Mouse (Mus musculus): ENCODE measurements at regions not wholly inside any gene's neighbourhood (a gene's known extent, or its start where the extent isn't known, plus 50 kb on each side); places are given as distances from the start of the nearest gene placed in this dataset.

DNA sequence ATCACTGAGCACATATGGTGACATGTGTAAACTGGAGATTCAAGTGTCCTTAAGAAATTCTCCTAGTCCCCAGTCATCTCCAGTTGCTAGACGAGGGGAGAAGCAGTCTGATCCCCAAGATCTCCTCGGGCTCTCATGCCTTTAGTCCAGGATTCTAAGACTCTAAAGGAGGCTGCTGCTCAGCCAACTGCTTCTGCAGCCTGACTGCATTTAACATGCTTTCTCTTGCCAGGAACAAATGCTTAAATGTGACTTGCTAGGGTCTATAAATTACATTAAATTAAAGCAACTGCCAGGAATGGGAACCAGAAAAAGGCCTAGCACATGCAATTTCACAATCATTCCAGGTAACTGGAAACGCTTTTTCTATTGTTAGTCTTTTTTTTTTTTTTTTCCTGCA, 599.8 kb upstream of the Gcfc2 start:
- Histone ChIP-seq H3K4me1 (ENCODE audit: control insufficient read depth, insufficient read depth, low read length) (no peaks in the 10 kb centered on the region), H3K27me3 (ENCODE audit: control insufficient read depth, insufficient read depth, low read length) (no peaks in the 10 kb centered on the region), H3K27ac (ENCODE audit: control insufficient read depth, insufficient read depth, low read depth, low read length) (no peak overlapping the region), H3K36me3 (ENCODE audit: control insufficient read depth, insufficient read depth, low read length) (no peaks in the 10 kb centered on the region), H3K4me3 (ENCODE audit: control insufficient read depth, low read depth, low read length) (no peak overlapping the region)
- TF ChIP-seq POLR2A (IDR thresholded peaks at IDR 0.05; ENCODE audit: control insufficient read depth, low read depth, low read length) (no peak), CTCF (IDR thresholded peaks at IDR 0.05; ENCODE audit: control insufficient read depth, insufficient read depth, insufficient replicate concordance, low read depth, low read length) (no peak)

DNA sequence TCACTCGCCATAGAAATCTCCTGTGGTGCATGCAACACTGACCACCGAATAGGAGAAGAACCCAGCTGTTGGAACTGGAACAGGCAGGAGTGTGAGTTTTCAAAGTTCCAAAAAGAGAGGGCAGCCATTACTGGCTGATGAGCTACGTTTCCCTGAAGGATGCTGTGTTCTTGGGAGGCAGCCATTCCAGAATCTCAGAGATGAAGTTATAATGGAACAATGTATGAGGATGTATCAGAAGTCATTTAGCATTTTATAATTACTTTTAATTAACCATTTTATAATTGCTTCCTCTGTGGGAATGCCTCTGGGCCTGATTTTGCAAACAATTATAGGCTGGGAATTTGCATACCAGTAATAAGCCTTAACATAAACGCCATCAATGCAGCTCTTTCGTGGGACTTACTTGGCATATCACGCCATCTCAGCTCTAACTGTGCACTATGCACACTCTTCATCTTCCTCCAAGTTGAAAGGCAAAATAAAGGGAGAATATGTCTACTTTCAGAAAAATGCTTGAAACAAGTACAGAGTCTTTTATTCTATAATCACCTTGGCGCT, 559.4 kb upstream of the Gcfc2 start:
- Histone ChIP-seq H3K4me1 (ENCODE audit: control insufficient read depth, insufficient read depth, low read length) (no peaks in the 10 kb centered on the region), H3K4me3 (ENCODE audit: control insufficient read depth, low read depth, low read length) (no peak overlapping the region), H3K27ac (ENCODE audit: control insufficient read depth, insufficient read depth, low read depth, low read length) (no peak overlapping the region), H3K27me3 (ENCODE audit: control insufficient read depth, insufficient read depth, low read length) (no peaks in the 10 kb centered on the region), H3K36me3 (ENCODE audit: control insufficient read depth, insufficient read depth, low read length) (no peaks in the 10 kb centered on the region)
- TF ChIP-seq CTCF (IDR thresholded peaks at IDR 0.05; ENCODE audit: control insufficient read depth, insufficient read depth, insufficient replicate concordance, low read depth, low read length), result no peak
- no peak for TF ChIP-seq POLR2A (IDR thresholded peaks at IDR 0.05; ENCODE audit: control insufficient read depth, low read depth, low read length)

DNA sequence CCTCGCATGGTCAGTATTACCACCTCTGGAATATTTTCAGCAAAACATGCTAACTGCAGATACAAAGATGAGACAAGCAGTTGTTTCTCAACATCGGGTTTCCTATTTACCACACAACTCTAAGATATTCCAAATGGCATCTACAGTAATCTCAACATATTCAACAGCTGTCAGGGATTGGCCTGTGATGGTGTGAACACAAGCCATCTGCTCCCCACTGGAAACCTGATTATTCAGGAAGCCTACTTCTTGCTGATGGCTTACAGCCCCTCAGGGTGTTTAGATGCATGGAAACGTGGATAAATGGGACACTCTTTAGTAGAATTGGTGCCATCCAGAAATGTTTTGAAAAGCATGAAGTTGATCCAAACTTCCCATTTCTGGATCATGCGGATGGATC, 535.0 kb upstream of the Gcfc2 start:
- Histone ChIP-seq H3K27ac (ENCODE audit: control insufficient read depth, insufficient read depth, low read depth, low read length) (no peak overlapping the region), H3K27me3 (ENCODE audit: control insufficient read depth, insufficient read depth, low read length) (no peaks in the 10 kb centered on the region), H3K36me3 (ENCODE audit: control insufficient read depth, insufficient read depth, low read length) (no peaks in the 10 kb centered on the region), H3K4me1 (ENCODE audit: control insufficient read depth, insufficient read depth, low read length) (no peaks in the 10 kb centered on the region), H3K4me3 (ENCODE audit: control insufficient read depth, low read depth, low read length) (no peak overlapping the region)
- no peak for TF ChIP-seq POLR2A (IDR thresholded peaks at IDR 0.05; ENCODE audit: control insufficient read depth, low read depth, low read length)
- TF ChIP-seq CTCF (IDR thresholded peaks at IDR 0.05; ENCODE audit: control insufficient read depth, insufficient read depth, insufficient replicate concordance, low read depth, low read length), result no peak

DNA sequence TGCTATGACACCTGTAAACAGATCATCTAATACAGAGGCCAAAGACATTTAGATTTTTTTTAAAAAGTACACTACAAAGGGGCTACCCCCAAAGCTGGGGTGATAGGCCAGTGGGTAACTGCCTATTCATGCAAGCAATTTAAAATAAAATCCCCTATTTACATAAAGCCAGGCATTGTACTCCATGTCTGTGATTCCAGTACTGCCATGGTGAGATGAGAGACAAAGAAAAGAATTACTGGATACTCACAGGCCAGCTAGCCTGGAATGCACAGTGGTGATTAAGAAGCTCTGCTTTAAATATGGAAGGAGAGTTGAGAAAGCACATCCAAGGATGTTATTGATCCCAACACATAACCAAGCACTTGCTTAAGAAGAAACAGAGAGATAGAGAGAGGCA, 520.3 kb upstream of the Gcfc2 start:
- TF ChIP-seq POLR2A (IDR thresholded peaks at IDR 0.05; ENCODE audit: control insufficient read depth, low read depth, low read length) (no peak), CTCF (IDR thresholded peaks at IDR 0.05; ENCODE audit: control insufficient read depth, insufficient read depth, insufficient replicate concordance, low read depth, low read length) (no peak)
- no peaks in the 10 kb centered on the region for H3K36me3 ChIP-seq (ENCODE audit: control insufficient read depth, insufficient read depth, low read length)
- H3K27ac ChIP-seq (ENCODE audit: control insufficient read depth, insufficient read depth, low read depth, low read length), result no peak overlapping the region
- no peaks in the 10 kb centered on the region for H3K4me1 ChIP-seq (ENCODE audit: control insufficient read depth, insufficient read depth, low read length)
- H3K4me3 ChIP-seq (ENCODE audit: control insufficient read depth, low read depth, low read length), result no peak overlapping the region
- H3K27me3 ChIP-seq (ENCODE audit: control insufficient read depth, insufficient read depth, low read length), result no peaks in the 10 kb centered on the region

DNA sequence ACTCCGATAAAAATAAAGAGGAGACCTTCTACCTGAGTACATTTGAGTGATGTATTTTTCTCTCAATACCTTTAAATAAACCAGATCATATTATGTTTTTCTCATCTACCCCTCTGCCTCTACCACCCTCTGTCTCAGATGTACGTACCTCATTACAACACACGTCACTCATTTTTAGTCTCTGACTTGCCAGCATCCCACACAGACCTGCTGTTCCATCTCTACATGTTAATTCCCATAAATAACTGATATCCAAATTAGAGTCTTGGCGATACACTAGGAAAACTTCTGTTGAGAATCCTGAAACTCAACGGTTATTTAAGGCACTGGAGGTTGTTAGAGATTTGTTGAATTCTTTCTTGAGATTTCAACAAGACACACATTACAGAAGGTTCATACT, 509.9 kb upstream of the Gcfc2 start:
- no peaks in the 10 kb centered on the region for H3K4me1 ChIP-seq (ENCODE audit: control insufficient read depth, insufficient read depth, low read length)
- H3K36me3 ChIP-seq (ENCODE audit: control insufficient read depth, insufficient read depth, low read length), result no peaks in the 10 kb centered on the region
- TF ChIP-seq POLR2A (IDR thresholded peaks at IDR 0.05; ENCODE audit: control insufficient read depth, low read depth, low read length), result no peak
- no peak for TF ChIP-seq CTCF (IDR thresholded peaks at IDR 0.05; ENCODE audit: control insufficient read depth, insufficient read depth, insufficient replicate concordance, low read depth, low read length)
- H3K27ac ChIP-seq (ENCODE audit: control insufficient read depth, insufficient read depth, low read depth, low read length), result no peak overlapping the region
- no peak overlapping the region for H3K4me3 ChIP-seq (ENCODE audit: control insufficient read depth, low read depth, low read length)
- H3K27me3 ChIP-seq (ENCODE audit: control insufficient read depth, insufficient read depth, low read length), result no peaks in the 10 kb centered on the region

DNA sequence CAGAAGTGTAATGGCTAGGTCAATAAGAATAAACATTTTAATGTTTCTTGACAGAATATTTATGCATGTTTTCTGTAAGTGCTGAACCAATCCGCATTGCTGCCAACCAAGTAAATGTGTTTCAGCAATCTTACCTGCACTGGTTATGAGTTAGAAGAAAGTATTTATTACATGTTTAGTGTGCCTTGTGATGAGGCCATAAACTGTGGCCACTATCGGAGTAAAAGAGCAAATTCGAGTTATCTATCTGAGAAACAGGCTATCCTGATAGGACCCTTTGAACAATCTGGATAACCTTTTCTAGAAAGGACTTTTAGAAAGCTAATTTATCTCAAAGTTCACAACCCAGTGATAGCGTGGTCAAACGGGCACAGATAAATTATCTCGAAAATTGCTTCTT, 488.7 kb upstream of the Gcfc2 start:
- no peaks in the 10 kb centered on the region for H3K36me3 ChIP-seq (ENCODE audit: control insufficient read depth, insufficient read depth, low read length)
- no peak overlapping the region for H3K4me3 ChIP-seq (ENCODE audit: control insufficient read depth, low read depth, low read length)
- no peaks in the 10 kb centered on the region for H3K27me3 ChIP-seq (ENCODE audit: control insufficient read depth, insufficient read depth, low read length)
- H3K4me1 ChIP-seq (ENCODE audit: control insufficient read depth, insufficient read depth, low read length), result no peaks in the 10 kb centered on the region
- TF ChIP-seq CTCF (IDR thresholded peaks at IDR 0.05; ENCODE audit: control insufficient read depth, insufficient read depth, insufficient replicate concordance, low read depth, low read length) (no peak), POLR2A (IDR thresholded peaks at IDR 0.05; ENCODE audit: control insufficient read depth, low read depth, low read length) (no peak)
- H3K27ac ChIP-seq (ENCODE audit: control insufficient read depth, insufficient read depth, low read depth, low read length), result no peak overlapping the region

DNA sequence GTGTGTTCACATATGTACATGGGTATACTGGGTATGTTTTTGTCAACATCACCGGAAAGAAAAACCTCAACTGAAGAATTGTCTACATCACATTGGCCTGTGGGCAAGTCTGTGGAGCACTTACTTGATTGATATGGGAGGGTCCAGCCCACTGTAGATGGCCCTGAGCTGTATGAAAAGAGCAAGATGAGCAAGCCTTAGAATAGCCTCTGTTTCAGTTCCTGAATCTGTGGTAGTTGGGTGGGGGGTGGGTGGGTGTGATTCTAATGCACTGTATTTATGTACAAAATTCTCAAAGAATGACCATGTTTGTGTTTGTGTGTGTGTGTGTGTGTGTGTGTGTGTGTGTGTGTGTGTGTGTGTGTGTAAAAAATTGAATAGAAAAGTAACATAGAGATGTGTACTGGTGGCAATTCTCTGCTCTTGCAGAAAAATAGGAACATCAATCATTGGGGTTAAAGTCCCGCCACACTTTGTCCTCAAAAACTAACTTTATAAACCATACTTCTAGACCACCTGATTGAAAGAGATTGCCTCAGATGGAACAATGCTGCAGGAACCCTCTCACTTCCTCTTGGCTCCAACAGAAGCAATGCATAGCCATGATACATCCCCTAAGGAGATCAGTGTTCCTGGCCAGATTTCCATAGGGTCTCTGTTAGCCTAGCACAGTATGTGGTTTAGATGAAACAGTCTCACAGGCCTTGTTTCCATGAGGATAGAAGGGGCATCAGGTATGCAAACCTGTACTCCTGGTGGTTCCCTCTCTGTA, 484.3 kb upstream of the Gcfc2 start:
- Histone ChIP-seq H3K27ac (ENCODE audit: control insufficient read depth, insufficient read depth, low read depth, low read length) (no peak overlapping the region), H3K27me3 (ENCODE audit: control insufficient read depth, insufficient read depth, low read length) (no peaks in the 10 kb centered on the region), H3K4me1 (ENCODE audit: control insufficient read depth, insufficient read depth, low read length) (no peaks in the 10 kb centered on the region), H3K36me3 (ENCODE audit: control insufficient read depth, insufficient read depth, low read length) (no peaks in the 10 kb centered on the region), H3K4me3 (ENCODE audit: control insufficient read depth, low read depth, low read length) (no peak overlapping the region)
- no peak for TF ChIP-seq CTCF (IDR thresholded peaks at IDR 0.05; ENCODE audit: control insufficient read depth, insufficient read depth, insufficient replicate concordance, low read depth, low read length)
- TF ChIP-seq POLR2A (IDR thresholded peaks at IDR 0.05; ENCODE audit: control insufficient read depth, low read depth, low read length), result no peak

Measured in testis, adult 2 months (tissue).